8 mouse cellular contexts compared by ENCODE assay signal in the genomic region with DNA sequence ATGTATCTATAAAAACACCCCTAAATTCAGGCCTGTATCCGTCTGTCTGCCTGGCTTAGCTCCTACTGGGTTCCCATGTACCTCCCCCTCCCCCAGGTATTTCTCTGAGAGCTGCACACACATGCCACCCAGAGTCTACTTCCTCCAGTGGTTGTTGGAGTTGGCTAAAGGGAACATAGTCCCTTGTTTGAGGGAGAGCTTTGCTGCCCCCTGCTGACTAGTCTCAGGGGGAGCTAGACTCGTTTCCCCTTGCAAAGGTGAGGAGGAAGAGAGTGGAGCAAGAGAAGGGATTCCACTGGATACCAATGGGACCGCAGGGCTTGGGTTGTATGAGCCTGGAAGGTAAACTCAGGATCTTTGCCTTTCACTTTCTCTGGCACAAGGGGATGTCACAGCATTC. TPM values are rescaled to one million over a fixed set of nuclear protein-coding genes. Genes with fewer than 3 reads are reported as not detected.
DNase-seq lines count a peak whose midpoint lies in the region; ATAC-seq and TF ChIP-seq lines count a peak whose summit lies in the region.

No protein-coding gene starts in this region.

- no peak overlapping the region for H3K27ac ChIP-seq in hindbrain, embryonic 10.5 days
- no peak overlapping the region for H3K27ac ChIP-seq in hindbrain, embryonic 12.5 days
- no peak overlapping the region for H3K27ac ChIP-seq in kidney, adult 2 months (ENCODE audit: insufficient read depth, low read depth, low read length)
- H3K27ac ChIP-seq in midbrain, postnatal 0 days (ENCODE audit: low read depth, low read length): no peak overlapping the region

- peak; percentile 69 for DNase-seq in hindbrain, embryonic 10.5 days (ENCODE audit: low spot score)
- DNase-seq in cerebellum, adult 8-10 months: peak; percentile 77
- peak; percentile 77 for DNase-seq in kidney, adult 2 months
- peak; percentile 77 to 91 for DNase-seq in left cerebral cortex, postnatal 25 days (ENCODE audit: low spot score in 2 of 2)
- DNase-seq in midbrain, postnatal 0 days (ENCODE audit: low spot score): peak; percentile 88
- DNase-seq in telencephalon, adult 2 months (ENCODE audit: low read depth, low spot score): peak; percentile 78

- no peak for TF ChIP-seq POLR2A in kidney, adult 2 months (IDR thresholded peaks at IDR 0.05; ENCODE audit: low read depth, low read length)

- intact Hi-C loops in left cerebral cortex, postnatal 25 days (cut with DNase I): loop anchor here (1.0 to 5.0 kb wide), 5 partner anchors 69 to 361 kb away; no protein-coding TSS in a partner anchor

- H3K9ac ChIP-seq in hindbrain, embryonic 12.5 days: no peak overlapping the region
- no peak overlapping the region for H3K9ac ChIP-seq in midbrain, postnatal 0 days (replicated peaks; ENCODE audit: low read length, poor library complexity, severe bottlenecking)

- TF ChIP-seq CTCF in kidney, adult 2 months (conservative IDR thresholded peaks at IDR 0.05; ENCODE audit: insufficient read depth, insufficient read length, low read depth, low read length): peak; percentile 90
- TF ChIP-seq CTCF in midbrain, postnatal 0 days (IDR thresholded peaks at IDR 0.05): peak; percentile 95

- H3K4me2 ChIP-seq in hindbrain, embryonic 12.5 days (replicated peaks): no peak overlapping the region
- no peak overlapping the region for H3K4me2 ChIP-seq in midbrain, postnatal 0 days (ENCODE audit: low read depth, low read length, poor library complexity, severe bottlenecking)

- H3K36me3 ChIP-seq in hindbrain, embryonic 10.5 days: no peaks in the 10 kb centered on the region
- H3K36me3 ChIP-seq in hindbrain, embryonic 12.5 days: no peaks in the 10 kb centered on the region
- H3K36me3 ChIP-seq in kidney, adult 2 months (ENCODE audit: control insufficient read depth, insufficient read depth, low read length): no peaks in the 10 kb centered on the region
- H3K36me3 ChIP-seq in midbrain, postnatal 0 days (ENCODE audit: insufficient read depth, low read length): no peaks in the 10 kb centered on the region

- H3K4me1 ChIP-seq in hindbrain, embryonic 10.5 days (replicated peaks): peaks cover 13% of the 10 kb centered on the region
- H3K4me1 ChIP-seq in hindbrain, embryonic 12.5 days: no peaks in the 10 kb centered on the region
- H3K4me1 ChIP-seq in kidney, adult 2 months (ENCODE audit: control insufficient read depth, insufficient read depth, low read length): no peaks in the 10 kb centered on the region
- no peaks in the 10 kb centered on the region for H3K4me1 ChIP-seq in midbrain, postnatal 0 days (ENCODE audit: insufficient read depth, low read length)

- no peak overlapping the region for H3K4me3 ChIP-seq in hindbrain, embryonic 10.5 days
- H3K4me3 ChIP-seq in hindbrain, embryonic 12.5 days: no peak overlapping the region
- no peak overlapping the region for H3K4me3 ChIP-seq in kidney, adult 2 months (ENCODE audit: insufficient read depth, low read depth, low read length)
- no peak overlapping the region for H3K4me3 ChIP-seq in midbrain, postnatal 0 days (ENCODE audit: low read depth, low read length)

- no peaks in the 10 kb centered on the region for H3K9me3 ChIP-seq in hindbrain, embryonic 10.5 days
- no peaks in the 10 kb centered on the region for H3K9me3 ChIP-seq in hindbrain, embryonic 12.5 days (replicated peaks)
- H3K9me3 ChIP-seq in midbrain, postnatal 0 days (ENCODE audit: low read length): no peaks in the 10 kb centered on the region

- 20% methylated on average over 3 of the region's 3 CpGs for WGBS in hindbrain, embryonic 10.5 days
- 11% methylated on average over 3 of the region's 3 CpGs for WGBS in hindbrain, embryonic 12.5 days
- WGBS in kidney, adult 2 months: 18% methylated on average over 3 of the region's 3 CpGs
- 17% methylated on average over 3 of the region's 3 CpGs for WGBS in midbrain, postnatal 0 days

- no peak; the same call in 1 of the 2 replicates for ATAC-seq in hindbrain, embryonic 12.5 days (ENCODE audit: low FRiP score)
- peak; percentile 97 for ATAC-seq in frontal cortex, adult (ENCODE audit: low TSS enrichment)
- peak; percentile 56; the same call in 1 of the 2 replicates for ATAC-seq in midbrain, postnatal 0 days (ENCODE audit: low FRiP score)

- no peaks in the 10 kb centered on the region for H3K27me3 ChIP-seq in hindbrain, embryonic 10.5 days (ENCODE audit: insufficient read depth, poor library complexity, severe bottlenecking)
- peaks cover 15% of the 10 kb centered on the region for H3K27me3 ChIP-seq in hindbrain, embryonic 12.5 days
- no peaks in the 10 kb centered on the region for H3K27me3 ChIP-seq in kidney, adult 2 months (replicated peaks; ENCODE audit: control insufficient read depth, insufficient read depth, low read length)
- no peaks in the 10 kb centered on the region for H3K27me3 ChIP-seq in midbrain, postnatal 0 days (ENCODE audit: insufficient read depth, low read length)

RNA-seq across cellular contexts. Expression of a gene that starts 40.1 kb away (rescaled TPM):
- polyA plus RNA-seq in hindbrain, embryonic 10.5 days (2016; fragmentation: Nextera tagmentation; extraction: Ambion mirVana): 2.7 and 3.2 TPM in 2 replicates
- 15.5 and 17.3 TPM in 2 replicates for polyA plus RNA-seq in hindbrain, embryonic 12.5 days (2016; fragmentation: Nextera tagmentation; extraction: Ambion mirVana)
- 0.19 TPM in 1 of 2 replicates, not detected in the other for polyA plus RNA-seq in kidney, adult 2 months (2012; rRNA removed)
- not detected for total RNA-seq in left cerebral cortex, postnatal 25 days (2021)
- not detected in 2 replicates for total RNA-seq in midbrain, postnatal 0 days (2014; rRNA removed)
- polyA plus RNA-seq in midbrain, postnatal 0 days (2015; fragmentation: Nextera tagmentation; extraction: Ambion mirVana): not detected in 2 replicates
